Mouse (Mus musculus): ENCODE data around the gene Tmem184b. TPM values are rescaled to one million over a fixed set of nuclear protein-coding genes. Genes with fewer than 3 reads are reported as not detected.
A peak's percentile ranks its signal among the peaks of the same experiment; 100 is the strongest.

Gene Tmem184b
- total RNA-seq, 2 experiments from 2014 or later = 26.1 to 36.7 TPM

- peak overlapping the region; percentile 89 for H3K27ac ChIP-seq
- intact Hi-C loops (cut with DNase I) = no loop called here
- TF ChIP-seq CTCF (IDR thresholded peaks at IDR 0.05) = no peak
- peak; percentile 74 for DNase-seq
- H3K4me3 ChIP-seq = 0 out of 2 replicates have a peak overlapping the region, but pooled peaks have one; percentile 3
Measured at GRCm38 (mm10) chr15:79390434-79390833, 12.9 kb downstream of the Tmem184b start.

- intact Hi-C loops (cut with DNase I) = no loop called here
- DNase-seq = no peak
- peak overlapping the region; percentile 89 for H3K27ac ChIP-seq
- no peak for TF ChIP-seq CTCF (IDR thresholded peaks at IDR 0.05)
- H3K4me3 ChIP-seq = no peak overlapping the region
Measured at GRCm38 (mm10) chr15:79388171-79388570, 15.2 kb downstream of the Tmem184b start.

GRCm38 (mm10) chr15:79387611-79388010 lies 15.8 kb downstream of the Tmem184b start:
- no peak for DNase-seq
- H3K4me3 ChIP-seq = no peak overlapping the region
- H3K27ac ChIP-seq = peak overlapping the region; percentile 89
- intact Hi-C loops (cut with DNase I) = no loop called here
- TF ChIP-seq CTCF (IDR thresholded peaks at IDR 0.05) = no peak

GRCm38 (mm10) chr15:79387081-79387480 lies 16.3 kb downstream of the Tmem184b start:
- no peak for DNase-seq
- TF ChIP-seq CTCF (IDR thresholded peaks at IDR 0.05) = no peak
- intact Hi-C loops (cut with DNase I) = no loop called here
- Histone ChIP-seq H3K4me3 (no peak overlapping the region), H3K27ac (peak overlapping the region; percentile 89)

GRCm38 (mm10) chr15:79381644-79382043 lies 21.7 kb downstream of the Tmem184b start:
- peak overlapping the region; percentile 70 for H3K4me3 ChIP-seq
- intact Hi-C loops (cut with DNase I) = loop anchor here (2.0 kb wide), 1 partner anchor 21 kb away; the partner anchor contains the start of gene Tmem184b
- no peak for DNase-seq
- H3K27ac ChIP-seq = peak overlapping the region; percentile 95
- TF ChIP-seq CTCF (IDR thresholded peaks at IDR 0.05) = no peak

- peak overlapping the region; percentile 70 for H3K4me3 ChIP-seq
- peak overlapping the region; percentile 95 for H3K27ac ChIP-seq
- peak; percentile 84 for TF ChIP-seq CTCF (IDR thresholded peaks at IDR 0.05)
- intact Hi-C loops (cut with DNase I) = loop anchor here (2.0 kb wide), 1 partner anchor 22 kb away; the partner anchor contains the start of gene Tmem184b
- peak; percentile 90 for DNase-seq
Measured at GRCm38 (mm10) chr15:79380468-79381444, 22.6 kb downstream of the Tmem184b start.

GRCm38 (mm10) chr15:79379658-79380057 lies 23.7 kb downstream of the Tmem184b start:
- DNase-seq = no peak
- peak overlapping the region; percentile 95 for H3K27ac ChIP-seq
- H3K4me3 ChIP-seq = peak overlapping the region; percentile 3
- intact Hi-C loops (cut with DNase I) = loop anchor here (2.0 kb wide), 1 partner anchor 23 kb away; the partner anchor contains the start of gene Tmem184b
- TF ChIP-seq CTCF (IDR thresholded peaks at IDR 0.05) = no peak

- intact Hi-C loops (cut with DNase I) = no loop called here
- no peak for DNase-seq
- TF ChIP-seq CTCF (IDR thresholded peaks at IDR 0.05) = no peak
- H3K27ac ChIP-seq = peak overlapping the region; percentile 95
- H3K4me3 ChIP-seq = peak overlapping the region; percentile 56
Measured at GRCm38 (mm10) chr15:79378608-79379007, 24.8 kb downstream of the Tmem184b start.

GRCm38 (mm10) chr15:79377681-79378080 lies 25.7 kb downstream of the Tmem184b start:
- H3K27ac ChIP-seq = peak overlapping the region; percentile 95
- intact Hi-C loops (cut with DNase I) = loop anchor here (1.0 kb wide), 1 partner anchor 90 kb away; no protein-coding TSS in a partner anchor

GRCm38 (mm10) chr15:79374760-79375159 lies 28.6 kb downstream of the Tmem184b start:
- intact Hi-C loops (cut with DNase I) = loop anchor here (5.0 kb wide), 1 partner anchor 173 kb away; the partner anchor contains the start of gene Ddx17
- Histone ChIP-seq H3K4me3 (no peak overlapping the region), H3K27ac (no peak overlapping the region)
- DNase-seq = no peak
- TF ChIP-seq CTCF (IDR thresholded peaks at IDR 0.05) = no peak

More at GRCm38 (mm10) chr15:79377681-79378080, 25.7 kb downstream of the Tmem184b start:
- peak; percentile 72 for TF ChIP-seq CTCF (IDR thresholded peaks at IDR 0.05)
- DNase-seq = peak; percentile 93
- H3K4me3 ChIP-seq = peak overlapping the region; percentile 56

GRCm38 (mm10) chr15:79370281-79370843 lies 33.0 kb downstream of the Tmem184b start:
- peak overlapping the region; percentile 90 for H3K27ac ChIP-seq
- H3K4me3 ChIP-seq = no peak overlapping the region
- intact Hi-C loops (cut with DNase I) = loop anchor here (5.0 kb wide), 1 partner anchor 177 kb away; the partner anchor contains the start of gene Ddx17
- peak; percentile 26 for DNase-seq
- no peak for TF ChIP-seq CTCF (IDR thresholded peaks at IDR 0.05)

- peak overlapping the region; percentile 18 for H3K4me3 ChIP-seq
- intact Hi-C loops (cut with DNase I) = loop anchor here (5.0 kb wide), 1 partner anchor 178 kb away; the partner anchor contains the start of gene Ddx17
- peak; percentile 20 for DNase-seq
- no peak for TF ChIP-seq CTCF (IDR thresholded peaks at IDR 0.05)
- peak overlapping the region; percentile 90 for H3K27ac ChIP-seq
Measured at GRCm38 (mm10) chr15:79369452-79370280, 33.7 kb downstream of the Tmem184b start.

Measured in gastrocnemius, adult 2 months (tissue).